In genomic region chr1:137091762-137092161, GRCm38 (mm10) we compare ENCODE assay signal across 9 mouse cellular contexts.
DNase-seq lines count a peak whose midpoint lies in the region.
"Had no signal": no experiment of that assay in that cellular context is flagged by ENCODE, and none has a peak within 500 bp of the region (broad histone marks: within the 10 kb centered on the region; RNA-seq: fewer than 3 reads in every experiment).

No protein-coding gene starts in this region.

- intact Hi-C loops in left cerebral cortex, postnatal 4 days (cut with DNase I): no loop called here
- intact Hi-C loops in left cerebral cortex, postnatal 14 days (cut with DNase I): no loop called here

- DNase-seq in left cerebral cortex, adult 18-20 months (ENCODE audit: low spot score in 2 of 2): peak; percentile 17 to 19
- no peak for DNase-seq in left cerebral cortex, postnatal 4 days
- DNase-seq in brain, embryonic 18.5 days (ENCODE audit: low read depth, low spot score): peak; percentile 24
- DNase-seq in left cerebral cortex, postnatal 14 days (ENCODE audit: low spot score in 2 of 2): peak; percentile 34 to 37
- peak; percentile 46 to 55 for DNase-seq in right cerebral cortex, postnatal 10 days (ENCODE audit: low spot score in 2 of 2)
- DNase-seq in urinary bladder, postnatal 36 days (ENCODE audit: low spot score in 2 of 2): no peak
- no peak for DNase-seq in cerebellum, adult 18-20 months
- DNase-seq: gastrocnemius, postnatal 36 days; lung, adult 18-20 months had no signal

Comparison
In these comparisons a context has a peak if more than half of its experiments do, and no peak if none do; other contexts are left out.
1. DNase-seq: peak in left cerebral cortex, adult 18-20 months (2 of 2), brain, embryonic 18.5 days (single experiment), left cerebral cortex, postnatal 14 days (2 of 2) and right cerebral cortex, postnatal 10 days (2 of 2); none in left cerebral cortex, postnatal 4 days (single experiment), urinary bladder, postnatal 36 days (0 of 2) and cerebellum, adult 18-20 months (0 of 2).